Mouse (Mus musculus) cerebellum, postnatal 25 days (tissue): ENCODE measurements at regions not wholly inside any gene's neighbourhood (a gene's known extent, or its start where the extent isn't known, plus 50 kb on each side); places are given as distances from the start of the nearest gene placed in this dataset.

Experiments
- DNase-seq, 2 experiments: peaks; one replicate each; pipeline ENCODE4 v3.0.0; 2021; ENCODE audit warnings: mixed read lengths in 2 of 2

GRCm38 (mm10) chr17:15311822-15312221, 64.8 kb downstream of the Dll1 start:
- DNase-seq, result no peak

- DNase-seq, result no peak
Observed at GRCm38 (mm10) chr17:15310465-15310864, 66.2 kb downstream of the Dll1 start.

- no peak for DNase-seq
Observed at GRCm38 (mm10) chr17:15302110-15302509, 74.6 kb downstream of the Dll1 start.

- DNase-seq, result no peak
Observed at GRCm38 (mm10) chr17:15299743-15300371, 76.8 kb downstream of the Dll1 start.

- no peak for DNase-seq
Observed at GRCm38 (mm10) chr17:15294165-15294585, 82.5 kb downstream of the Dll1 start.

- DNase-seq, result peak in 1 of 2 experiments; percentile 13
Observed at GRCm38 (mm10) chr17:15292490-15293070, 84.1 kb downstream of the Dll1 start.

- no peak for DNase-seq
Observed at GRCm38 (mm10) chr17:15291626-15292025, 85.0 kb downstream of the Dll1 start.

- no peak for DNase-seq
Observed at GRCm38 (mm10) chr17:15290326-15290725, 86.3 kb downstream of the Dll1 start.

GRCm38 (mm10) chr17:15289062-15289461, 87.6 kb downstream of the Dll1 start:
- DNase-seq, result no peak

GRCm38 (mm10) chr17:15288640-15289039, 88.0 kb downstream of the Dll1 start:
- no peak for DNase-seq

- no peak for DNase-seq
Observed at GRCm38 (mm10) chr17:15286596-15286995, 90.1 kb downstream of the Dll1 start.

GRCm38 (mm10) chr17:15285399-15286043, 91.2 kb downstream of the Dll1 start:
- DNase-seq, result peak; percentile 17 to 47

- DNase-seq, result no peak
Observed at GRCm38 (mm10) chr17:15269905-15270304, 106.8 kb downstream of the Dll1 start.

GRCm38 (mm10) chr17:15269056-15269612, 107.5 kb downstream of the Dll1 start:
- peak in 1 of 2 experiments; percentile 18 for DNase-seq

GRCm38 (mm10) chr17:15267721-15268120, 109.0 kb downstream of the Dll1 start:
- DNase-seq, result no peak

- no peak for DNase-seq
Observed at GRCm38 (mm10) chr17:15259427-15260101, 117.1 kb downstream of the Dll1 start.

- DNase-seq, result no peak
Observed at GRCm38 (mm10) chr17:15255874-15256273, 120.8 kb downstream of the Dll1 start.

- DNase-seq, result no peak
Observed at GRCm38 (mm10) chr17:15253785-15254184, 122.9 kb downstream of the Dll1 start.

- no peak for DNase-seq
Observed at GRCm38 (mm10) chr17:15253271-15253670, 123.4 kb downstream of the Dll1 start.

- no peak for DNase-seq
Observed at GRCm38 (mm10) chr17:15252187-15252586, 124.5 kb downstream of the Dll1 start.

- no peak for DNase-seq
Observed at GRCm38 (mm10) chr17:15251641-15252040, 125.0 kb downstream of the Dll1 start.

- DNase-seq, result no peak
Observed at GRCm38 (mm10) chr17:15248417-15248791, 128.3 kb downstream of the Dll1 start.
